Mouse (Mus musculus): ENCODE data around the gene Tssk6. TPM values are rescaled to one million over a fixed set of nuclear protein-coding genes. Genes with fewer than 3 reads are reported as not detected.

Gene Tssk6
- not detected for polyA plus RNA-seq (2017; shearing (Covaris generic))

GRCm38 (mm10) chr8:69902163-69903062, at the start of gene Tssk6, which contains the start of the genes Ndufa13 and Yjefn3:
Tssk6 (plus strand) TSS chr8:69902184.
Ndufa13 (minus strand) TSS chr8:69902558.
Yjefn3 (minus strand) TSS chr8:69902712.
- peak; percentile 45 for ATAC-seq

GRCm38 (mm10) chr8:69853869-69854268, 48.1 kb upstream of the Tssk6 start:
- no peak for ATAC-seq

GRCm38 (mm10) chr8:69860807-69861206, 41.2 kb upstream of the Tssk6 start:
- ATAC-seq, result no peak

DNA sequence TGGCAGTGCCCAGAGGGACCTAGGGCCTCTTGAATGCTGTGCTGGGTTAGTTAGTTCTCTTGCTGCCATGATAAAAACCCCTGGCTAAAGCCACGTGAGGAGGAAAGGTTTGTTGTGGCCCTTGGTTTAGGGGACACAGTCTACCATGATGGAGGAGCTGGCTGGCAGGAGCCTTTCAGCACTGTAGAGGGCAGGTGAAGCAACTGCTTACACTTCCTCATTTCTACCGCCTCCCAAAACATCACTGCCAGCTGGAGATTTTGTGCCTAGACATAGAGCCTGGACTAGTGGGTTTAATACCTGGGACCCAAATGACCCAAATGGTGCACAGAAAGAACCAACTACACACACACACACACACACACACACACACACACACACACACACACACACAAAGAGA, 40.7 kb upstream of the Tssk6 start:
- ATAC-seq, result no peak

GRCm38 (mm10) chr8:69863387-69864020, 38.5 kb upstream of the Tssk6 start:
- no peak for ATAC-seq

DNA sequence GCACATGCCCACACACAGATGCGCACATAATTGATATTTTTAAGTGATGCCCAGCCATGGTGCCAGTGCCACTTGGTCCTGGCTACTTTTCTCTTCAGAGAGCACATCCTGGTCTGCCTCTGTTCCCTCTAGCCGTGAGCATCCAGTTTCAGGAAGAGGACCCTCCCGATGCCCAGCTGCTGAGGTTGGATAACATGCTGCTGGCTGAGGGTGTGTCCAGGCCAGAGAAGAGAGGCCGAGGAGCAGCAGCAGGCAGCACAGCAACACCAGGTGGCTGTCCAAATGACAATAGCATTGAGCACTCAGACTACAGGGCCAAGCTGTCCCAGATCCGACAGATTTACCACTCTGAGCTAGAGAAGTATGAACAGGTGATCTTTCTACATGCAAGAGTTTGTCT, 37.8 kb upstream of the Tssk6 start:
- ATAC-seq, result no peak

GRCm38 (mm10) chr8:69867696-69868326, 34.2 kb upstream of the Tssk6 start:
- no peak for ATAC-seq

DNA sequence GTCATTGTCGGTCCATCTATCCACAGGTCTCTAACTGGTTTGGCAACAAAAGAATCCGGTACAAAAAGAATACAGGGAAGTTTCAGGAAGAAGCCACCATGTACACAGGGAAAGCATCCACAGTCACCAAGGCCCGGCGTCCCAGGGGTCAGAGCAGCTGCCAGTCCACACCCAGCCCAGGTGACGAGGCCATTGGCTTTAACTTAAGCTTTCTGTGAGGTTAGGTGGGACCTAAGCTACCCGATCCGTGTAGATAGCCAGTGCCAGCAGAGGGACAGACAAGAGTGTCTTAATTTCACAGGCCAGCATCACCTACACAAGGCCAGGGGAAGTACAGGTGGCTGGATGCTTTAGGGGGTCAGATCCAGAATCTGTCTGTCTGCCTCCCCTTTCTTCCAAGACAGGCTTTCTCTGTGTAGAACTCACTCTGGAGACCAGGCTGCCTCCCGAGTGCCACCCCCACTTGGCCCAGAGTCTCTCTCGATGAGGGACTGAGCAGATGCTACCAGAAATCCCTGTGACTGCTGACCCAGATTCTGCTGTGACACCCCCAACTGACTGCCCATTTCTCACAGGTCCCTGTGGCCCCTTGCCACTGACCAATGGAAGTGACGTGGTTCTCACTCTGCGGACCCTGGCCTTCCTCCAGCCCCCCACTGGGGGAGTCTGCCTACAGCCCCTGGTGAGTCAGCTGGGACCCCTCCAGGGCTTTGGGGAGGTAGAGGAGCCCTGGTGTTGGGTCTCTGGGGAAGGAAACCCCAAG, 31.8 kb upstream of the Tssk6 start:
- ATAC-seq, result no peak

GRCm38 (mm10) chr8:69870907-69871306, 31.1 kb upstream of the Tssk6 start:
- no peak for ATAC-seq

DNA sequence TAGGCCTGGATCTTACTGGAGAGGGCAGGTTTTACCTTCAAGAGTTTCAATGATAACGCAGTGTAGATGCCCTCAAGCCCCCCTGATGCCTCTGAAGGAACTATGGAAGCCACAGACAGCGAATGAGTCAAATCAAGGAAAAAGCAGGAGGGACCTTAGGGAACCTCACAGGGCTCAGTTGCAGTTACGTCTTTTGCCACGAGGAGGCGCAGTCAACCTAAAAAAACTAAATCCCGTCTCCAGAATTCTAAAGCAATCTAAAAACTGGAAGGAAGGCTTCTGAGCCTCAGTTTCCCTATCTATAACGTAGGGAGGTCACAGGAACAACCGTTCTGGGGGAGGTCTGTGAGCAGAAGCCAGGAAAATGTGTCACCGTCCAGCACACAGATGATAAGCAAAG, 27.8 kb upstream of the Tssk6 start:
- ATAC-seq, result no peak

DNA sequence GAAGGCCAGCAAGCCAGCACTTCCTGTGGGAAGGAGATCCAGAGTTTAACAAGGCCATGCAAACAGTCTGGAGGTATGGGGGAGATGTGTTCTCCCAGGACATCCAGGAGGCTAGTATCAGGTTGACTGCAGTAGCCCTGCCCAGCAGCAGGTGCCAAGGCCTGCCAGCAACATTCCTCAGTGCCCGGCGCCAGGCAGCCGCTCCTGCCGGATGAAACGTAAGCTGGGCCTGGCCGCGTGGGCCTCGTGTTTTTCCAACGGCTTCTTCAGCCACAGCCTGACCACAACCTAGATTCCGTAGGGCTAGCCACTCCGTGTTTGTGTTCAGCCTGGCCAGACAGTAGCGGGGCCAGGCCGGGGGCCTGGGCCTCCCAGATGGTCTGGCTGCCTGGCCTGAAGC, 27.3 kb upstream of the Tssk6 start:
- ATAC-seq, result no peak

- no peak for ATAC-seq
Measured at GRCm38 (mm10) chr8:69876097-69876496, 25.9 kb upstream of the Tssk6 start.

GRCm38 (mm10) chr8:69876967-69877366, 25.0 kb upstream of the Tssk6 start:
- ATAC-seq, result no peak

GRCm38 (mm10) chr8:69877396-69877795, 24.6 kb upstream of the Tssk6 start:
- ATAC-seq, result no peak

DNA sequence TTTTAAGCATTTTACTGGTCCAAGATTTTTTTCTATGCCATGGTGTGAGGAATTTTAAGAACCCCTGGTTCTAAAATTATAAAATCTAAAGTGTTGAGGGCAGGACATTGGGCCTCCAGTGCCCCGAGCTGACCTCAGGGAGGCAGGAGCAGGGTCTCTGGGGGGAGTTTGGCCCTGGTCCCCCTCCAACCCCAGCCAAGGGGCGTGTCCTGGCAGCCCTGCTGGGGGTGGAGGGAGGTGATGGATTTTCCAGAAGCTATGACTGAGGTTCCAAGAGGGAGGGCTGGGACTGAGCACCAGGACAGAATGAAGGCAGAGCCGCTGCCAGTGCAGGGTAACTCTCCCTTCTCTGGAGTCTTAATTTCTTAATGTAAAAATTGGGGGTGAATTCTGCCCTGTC, 24.0 kb upstream of the Tssk6 start:
- no peak for ATAC-seq

- ATAC-seq, result no peak
Measured at GRCm38 (mm10) chr8:69879678-69880077, 22.3 kb upstream of the Tssk6 start.

DNA sequence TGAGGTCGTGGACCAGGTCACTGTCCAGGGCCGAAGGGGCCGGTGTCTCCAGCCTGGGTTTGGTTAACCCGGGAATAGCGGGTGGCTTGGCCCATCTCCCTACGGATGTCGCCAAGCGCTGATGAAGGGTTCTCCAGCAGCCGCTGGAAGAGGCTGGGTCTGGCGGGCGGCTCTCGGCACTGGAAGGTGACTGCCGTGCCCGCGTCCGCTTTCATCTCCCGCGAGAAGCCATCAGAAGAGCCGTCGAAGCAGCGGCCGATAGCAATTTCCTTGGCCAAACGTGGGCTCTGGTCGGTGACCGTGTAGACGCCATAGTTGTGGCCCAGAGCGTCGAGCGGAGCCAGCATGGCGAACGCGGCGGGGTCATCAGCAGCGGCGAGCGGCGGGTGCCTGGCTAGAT, 21.1 kb upstream of the Tssk6 start:
- no peak for ATAC-seq

DNA sequence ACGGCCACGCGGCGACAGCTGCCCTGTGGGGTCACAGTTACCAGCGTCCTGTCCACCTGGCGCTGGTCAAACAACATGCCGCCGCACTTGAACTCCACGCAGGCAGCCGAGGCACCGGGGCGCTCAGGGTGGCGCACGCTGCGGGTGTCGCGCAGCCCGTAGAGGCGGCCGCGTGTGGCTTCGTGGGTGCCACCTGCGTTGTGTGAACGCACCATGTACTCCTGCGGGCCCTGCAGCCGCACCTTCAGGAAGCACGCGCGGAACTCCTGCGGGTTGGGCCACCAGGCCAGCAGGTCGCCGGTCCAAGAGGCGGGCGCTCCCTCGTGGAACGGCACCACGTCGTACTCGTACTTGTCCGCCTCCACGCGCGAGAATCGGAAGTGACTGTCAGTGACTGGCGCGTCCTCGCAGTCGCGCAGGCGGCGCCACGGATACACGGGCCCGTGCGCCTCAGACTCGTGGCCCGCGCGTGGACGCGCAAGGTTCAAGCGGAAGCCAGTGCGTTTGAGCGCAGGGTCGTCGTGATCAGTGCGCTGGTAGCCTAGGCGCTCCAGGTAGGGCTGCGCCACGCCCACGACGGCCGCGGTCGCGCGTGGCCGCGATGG, 20.6 kb upstream of the Tssk6 start:
- ATAC-seq, result no peak

DNA sequence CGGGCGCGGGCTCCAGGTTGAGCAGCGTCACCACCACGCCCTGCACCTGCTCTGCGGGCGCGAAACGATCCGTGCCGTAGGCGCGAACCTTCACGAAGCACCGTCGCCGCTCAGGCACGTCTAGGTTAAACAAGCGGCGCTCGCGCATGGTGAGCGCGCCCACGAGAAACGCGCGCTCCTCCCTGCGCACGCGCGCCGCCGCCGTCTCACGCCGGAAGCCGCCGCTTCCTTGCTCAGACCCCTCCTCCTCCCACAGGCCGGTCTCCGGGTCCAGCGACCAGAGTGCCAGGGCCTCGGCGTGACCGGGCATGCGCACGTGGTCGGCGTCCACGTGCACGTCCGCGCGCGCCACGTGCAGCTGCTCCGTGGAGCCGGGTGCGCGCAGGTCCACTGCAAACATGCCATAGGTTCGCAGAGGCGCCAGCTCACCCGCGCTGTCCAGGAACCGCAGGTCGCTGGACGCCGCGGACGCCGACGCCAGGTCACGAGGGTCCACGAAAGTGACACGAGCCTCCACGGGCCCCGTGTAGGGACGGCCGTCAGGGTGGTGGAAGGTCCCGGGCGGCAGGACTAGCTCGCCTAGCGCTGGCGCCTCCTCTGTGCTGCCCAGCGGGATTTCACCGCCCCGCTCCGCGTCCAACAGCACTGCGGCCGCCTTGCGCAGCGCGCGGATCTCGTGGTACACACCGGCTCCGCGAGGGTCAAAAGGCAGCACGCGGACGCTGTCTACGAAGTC, 19.8 kb upstream of the Tssk6 start:
- no peak for ATAC-seq

DNA sequence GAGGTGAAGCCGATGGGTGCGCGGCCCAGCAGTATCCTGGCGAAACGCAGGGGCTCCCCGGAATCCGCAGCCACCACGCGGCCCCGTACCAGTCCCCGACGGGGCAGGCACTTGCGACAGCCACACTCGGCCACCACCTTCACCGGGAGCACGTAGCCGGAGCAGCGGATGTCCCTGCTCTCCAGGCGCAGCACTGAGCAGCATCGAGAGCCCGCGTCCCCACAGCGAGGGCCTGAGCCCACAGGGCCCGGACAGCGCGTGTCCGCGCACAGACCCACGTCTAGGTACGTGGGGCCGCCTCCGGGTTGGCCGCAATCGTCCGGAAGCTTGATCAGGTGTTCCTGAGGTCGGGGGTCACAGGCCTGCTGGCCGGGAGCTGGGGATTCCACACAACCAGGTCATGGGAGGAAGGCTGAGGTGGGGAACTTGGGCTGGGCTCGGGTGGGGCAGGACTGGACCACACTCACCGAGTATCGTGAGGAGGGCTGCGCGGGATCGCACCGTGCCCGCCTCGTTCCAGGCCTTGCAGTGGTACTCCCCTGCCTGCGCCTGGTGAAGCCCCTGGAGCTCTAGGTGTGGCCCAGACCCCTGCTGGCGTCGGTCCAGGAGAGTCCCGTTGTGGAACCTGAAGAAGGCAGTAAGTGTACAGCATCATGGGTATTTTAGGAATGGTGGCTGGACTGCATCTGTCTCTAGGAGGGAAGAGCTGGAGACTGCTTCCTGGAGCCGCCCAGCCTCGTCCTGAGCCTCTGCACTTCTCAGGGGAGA, 19.0 kb upstream of the Tssk6 start:
- no peak for ATAC-seq

DNA sequence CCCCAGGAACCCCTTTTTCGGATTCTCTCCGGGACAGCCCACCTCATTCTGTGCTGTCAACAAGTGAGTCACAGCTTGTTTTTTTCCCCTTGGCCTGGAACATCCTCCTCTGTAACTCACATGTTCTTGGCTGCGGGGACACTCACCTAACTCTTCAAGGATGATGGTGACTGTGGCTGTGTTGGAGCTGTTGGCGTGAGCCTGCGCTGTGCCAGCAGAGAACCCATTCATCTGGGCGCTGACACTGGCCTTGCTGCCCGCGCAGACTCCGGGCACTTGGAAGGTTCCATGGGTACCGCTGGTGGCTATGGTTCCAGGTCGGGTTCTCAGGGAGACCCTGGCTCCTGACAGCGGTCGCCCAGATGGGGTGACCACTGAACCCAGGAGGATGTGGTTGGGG, 17.8 kb upstream of the Tssk6 start:
- ATAC-seq, result no peak

Data from activated CD4-positive, CD25-positive, alpha-beta regulatory T cell, adult 4 months (primary cell).